Mouse (Mus musculus): ENCODE results near the gene Ptpn18.
"Not testable (repeated sequence)": the region's sequence is repeated elsewhere in the genome, so short reads cannot be mapped to it uniquely, and the experiment has no call there.

The Ptpn18 gene

DNA sequence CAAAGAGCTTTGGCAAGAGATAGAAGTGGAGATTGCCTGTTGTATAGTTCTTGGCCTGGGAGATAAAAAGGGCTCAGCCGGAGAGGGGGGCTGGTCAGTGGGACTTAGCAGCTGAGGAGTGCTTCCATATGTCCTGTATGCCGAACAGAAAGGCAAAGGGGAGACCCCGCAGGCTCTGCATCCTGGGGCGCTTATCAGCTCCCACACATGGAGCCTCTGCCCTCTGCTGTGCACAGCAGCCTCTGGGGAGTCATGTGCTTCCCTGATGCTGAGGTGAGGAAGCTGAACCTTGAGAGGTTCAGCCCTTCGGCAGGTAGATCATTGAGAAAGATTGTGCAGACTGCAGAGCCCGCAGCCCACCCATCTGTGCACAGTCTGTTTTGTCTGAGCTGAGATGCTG is 57.7 kb downstream of the Ptpn18 start:
- DNase-seq (ENCODE audit: low spot score) = not testable (repeated sequence)

DNA sequence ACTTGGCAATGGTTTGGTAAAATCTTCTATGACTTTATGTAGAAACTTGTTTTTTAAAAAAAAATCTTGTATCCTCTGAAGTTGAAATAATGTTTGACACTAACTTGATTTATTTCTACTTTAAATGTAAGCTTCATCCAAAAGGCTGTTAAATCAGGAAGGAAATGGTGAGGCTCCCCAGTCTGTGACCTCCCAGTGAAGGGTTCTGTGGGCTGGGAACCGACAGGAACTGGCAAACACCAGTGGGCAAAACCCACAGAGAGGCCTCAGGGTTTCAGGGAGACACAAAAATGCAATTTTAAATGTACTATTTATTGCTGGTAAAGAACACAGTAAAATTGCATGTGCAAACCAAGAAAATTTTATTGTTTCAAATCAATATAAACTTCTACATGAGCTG is 58.2 kb downstream of the Ptpn18 start:
- DNase-seq (ENCODE audit: low spot score) = not testable (repeated sequence)

DNA sequence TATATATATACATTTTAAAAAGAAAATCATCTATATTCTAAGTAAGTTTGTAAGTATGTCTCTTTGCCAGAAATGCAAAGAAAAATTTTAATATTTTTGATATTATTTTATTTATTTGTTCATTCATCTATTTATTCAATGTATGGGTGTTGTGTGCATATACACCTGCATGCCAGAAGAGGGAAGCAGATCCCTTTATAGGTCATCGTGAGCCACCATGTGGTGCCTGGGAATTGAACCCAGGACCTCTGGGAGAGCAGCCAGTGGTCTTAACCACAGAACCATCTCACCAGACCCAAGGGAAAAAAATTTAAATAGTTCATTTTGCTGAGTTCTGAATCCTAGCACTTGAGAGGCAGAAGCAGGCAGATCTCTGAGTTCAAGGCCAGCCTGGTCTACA is 58.7 kb downstream of the Ptpn18 start:
- no peak for DNase-seq (ENCODE audit: low spot score)

DNA sequence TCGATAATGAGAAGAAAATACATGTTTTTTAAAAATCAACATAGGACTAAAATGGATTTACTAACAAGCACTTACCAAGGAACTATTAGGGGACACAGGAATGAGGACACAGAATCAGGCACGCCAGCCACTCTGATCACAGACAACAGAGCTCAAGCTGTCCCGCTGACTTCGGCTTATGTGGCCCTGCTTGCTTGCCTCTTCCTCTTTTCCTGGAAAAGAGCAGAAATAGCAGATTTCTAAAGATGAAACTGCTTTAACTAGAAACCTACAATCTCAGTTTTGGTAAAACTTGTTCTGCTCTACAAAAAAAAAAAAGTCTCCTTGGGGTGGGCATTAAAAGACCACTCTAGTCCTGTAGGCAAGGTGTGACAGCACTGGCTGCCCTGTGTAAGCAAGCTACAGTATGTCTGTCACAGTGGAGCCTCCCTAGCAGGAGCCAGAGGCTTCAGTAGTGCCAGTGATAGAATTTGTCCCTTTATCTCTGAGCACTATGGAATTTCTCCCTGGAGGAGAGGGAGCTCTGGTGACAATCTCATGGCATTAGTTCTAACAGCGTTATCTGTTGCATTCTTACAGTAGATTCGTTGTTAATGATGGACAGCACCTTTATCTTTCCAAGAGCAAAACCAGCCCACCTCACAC is 62.8 kb downstream of the Ptpn18 start:
- DNase-seq (ENCODE audit: low spot score) = no peak

DNA sequence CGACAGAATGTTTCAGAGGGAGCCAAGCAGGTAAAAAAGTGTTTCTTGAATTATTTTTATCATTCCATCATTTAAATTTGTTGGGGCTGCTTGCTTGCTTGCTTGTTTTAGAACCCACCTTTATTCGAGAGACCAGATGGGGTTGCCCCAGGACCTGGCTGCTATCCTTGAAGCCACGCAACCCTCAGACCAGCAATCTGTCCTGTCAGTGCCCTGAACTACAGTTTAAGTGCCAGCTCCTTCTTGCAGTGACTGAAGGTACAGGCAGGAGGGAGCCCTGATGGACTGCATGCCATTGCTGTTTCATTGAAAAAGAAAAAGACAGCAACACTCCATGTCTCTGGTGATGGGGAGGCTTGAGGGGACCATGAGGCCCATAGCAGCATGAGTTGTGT is 63.3 kb downstream of the Ptpn18 start:
- no peak for DNase-seq (ENCODE audit: low spot score)

DNA sequence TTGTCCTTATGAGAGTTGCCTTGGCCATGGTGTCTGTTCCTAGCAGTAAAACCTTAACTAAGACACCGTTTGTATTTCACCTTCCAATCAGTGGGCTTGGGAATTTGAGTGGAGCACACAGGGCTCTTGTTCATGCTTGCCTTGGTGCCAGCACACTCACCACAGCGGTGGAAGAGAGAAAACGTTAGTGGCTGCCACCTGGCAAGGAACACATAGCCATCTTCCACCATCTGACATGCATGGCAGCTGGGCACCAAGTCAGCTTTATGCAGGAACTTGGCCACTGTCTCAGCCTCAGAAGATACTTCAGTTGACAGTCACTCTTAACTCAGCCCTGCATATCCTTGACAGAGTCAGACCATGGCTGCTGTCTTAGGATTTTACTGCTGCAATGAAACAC is 64.1 kb downstream of the Ptpn18 start:
- no peak for DNase-seq (ENCODE audit: low spot score)

Measured in T-cell, adult 2 months (primary cell).